Mouse (Mus musculus) frontal cortex, postnatal 14 days (tissue): Measurements from ENCODE around the gene Mttp.

Source experiments
- DNase-seq, 2 experiments: peaks; one replicate each; pipeline ENCODE4 v3.0.0; 2022; ENCODE audit warnings: low spot score in 2 of 2

Gene Mttp

GRCm38 (mm10) chr3:138083073-138083637 lies 61.6 kb downstream of the Mttp start:
- no peak for DNase-seq

GRCm38 (mm10) chr3:138078701-138079100 lies 66.1 kb downstream of the Mttp start:
- no peak for DNase-seq

- no peak for DNase-seq
Measured at GRCm38 (mm10) chr3:138077476-138078340, 67.1 kb downstream of the Mttp start.

GRCm38 (mm10) chr3:138075209-138075608 lies 69.6 kb downstream of the Mttp start:
- DNase-seq = no peak

DNA sequence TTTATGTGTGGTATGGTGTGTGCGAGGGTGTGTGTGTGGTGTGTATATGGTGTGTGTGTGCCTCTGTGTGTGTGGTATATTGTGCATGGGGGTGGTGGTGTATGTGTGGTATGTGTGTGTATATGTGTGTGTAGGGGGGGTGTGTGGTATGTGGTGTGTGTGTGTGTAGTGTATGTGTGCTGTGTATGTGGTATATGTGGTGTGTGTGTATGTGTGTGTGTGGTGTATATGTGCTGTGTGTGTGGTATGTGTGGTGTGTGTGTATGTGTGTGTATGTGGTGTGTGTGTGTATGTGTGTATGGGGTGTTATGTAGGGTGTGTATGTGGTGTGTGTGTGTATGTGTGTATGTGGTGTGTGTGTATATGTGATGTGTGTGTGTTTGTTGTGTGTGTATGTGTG lies 70.6 kb downstream of the Mttp start:
- no peak for DNase-seq

GRCm38 (mm10) chr3:138071476-138072073 lies 73.2 kb downstream of the Mttp start:
- no peak for DNase-seq

DNA sequence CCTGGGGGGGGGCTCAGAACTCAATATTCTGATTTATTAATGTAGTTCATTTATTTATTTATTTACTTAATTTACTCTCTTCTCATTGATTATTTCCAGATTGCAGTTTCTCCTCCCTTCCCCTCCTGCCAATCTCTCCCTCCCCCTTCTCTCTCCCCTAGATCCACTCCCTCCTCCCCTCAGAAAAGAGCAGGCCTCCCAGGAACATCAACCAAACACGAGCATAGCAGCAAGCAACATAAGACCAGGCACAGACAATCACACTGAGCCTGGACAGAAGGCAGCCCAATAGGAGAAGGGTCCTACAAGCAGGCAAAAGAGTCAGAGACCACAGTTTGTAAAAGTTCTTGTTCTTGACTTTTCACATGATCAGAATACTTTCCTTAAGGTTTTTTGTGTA lies 73.8 kb downstream of the Mttp start:
- no peak for DNase-seq

DNA sequence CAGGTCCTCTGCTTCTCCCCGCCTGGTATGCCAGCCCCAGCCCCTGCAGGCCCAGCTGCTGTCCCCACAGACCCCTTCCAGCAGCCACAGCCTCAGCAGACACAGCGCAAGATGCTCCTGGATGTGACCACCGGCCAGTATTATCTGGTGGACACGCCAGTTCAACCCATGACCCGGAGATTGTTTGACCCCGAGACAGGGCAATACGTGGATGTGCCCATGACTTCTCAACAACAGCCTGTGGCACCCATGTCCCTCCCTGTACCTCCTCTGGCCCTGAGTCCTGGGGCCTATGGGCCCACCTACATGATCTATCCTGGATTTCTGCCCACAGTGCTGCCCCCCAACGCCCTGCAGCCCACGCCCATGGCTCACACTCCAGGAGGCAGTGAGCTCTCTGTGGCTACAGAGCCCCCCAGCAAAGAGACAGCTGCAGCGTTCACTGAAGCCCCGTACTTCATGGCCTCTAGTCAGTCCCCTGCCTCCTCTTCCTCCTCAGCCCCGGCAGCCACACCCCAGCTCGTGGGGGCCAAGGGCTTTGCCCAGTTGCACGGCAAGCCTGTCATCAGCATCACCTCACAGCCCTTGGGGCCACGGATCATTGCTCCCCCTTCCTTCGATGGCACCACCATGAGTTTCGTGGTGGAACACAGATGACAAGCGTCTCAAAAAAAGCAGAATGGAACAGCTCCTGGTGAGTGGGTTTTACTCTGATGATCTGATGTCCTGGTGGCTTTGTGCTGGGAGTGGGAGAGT lies 74.8 kb downstream of the Mttp start:
- DNase-seq = no peak

DNA sequence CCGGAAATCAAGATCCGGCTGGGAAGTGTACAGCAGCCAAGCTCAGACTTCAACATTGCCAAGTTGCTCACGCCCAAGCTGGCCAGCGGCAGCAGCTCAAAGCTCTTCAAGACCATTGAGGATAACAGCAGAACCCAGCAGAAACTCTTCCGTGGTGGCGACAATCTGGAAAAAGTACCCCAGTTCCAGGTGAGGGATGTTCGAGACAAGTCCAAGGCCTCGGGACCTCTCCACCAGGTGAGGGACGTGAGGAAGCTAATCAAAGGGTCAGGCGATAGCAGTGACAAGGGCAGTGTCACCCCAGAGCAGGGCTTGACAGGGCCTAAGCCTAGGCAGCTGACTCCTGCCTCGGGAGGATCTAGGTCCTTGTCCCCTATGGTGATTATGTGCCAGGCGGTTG lies 76.7 kb downstream of the Mttp start:
- DNase-seq = no peak

DNA sequence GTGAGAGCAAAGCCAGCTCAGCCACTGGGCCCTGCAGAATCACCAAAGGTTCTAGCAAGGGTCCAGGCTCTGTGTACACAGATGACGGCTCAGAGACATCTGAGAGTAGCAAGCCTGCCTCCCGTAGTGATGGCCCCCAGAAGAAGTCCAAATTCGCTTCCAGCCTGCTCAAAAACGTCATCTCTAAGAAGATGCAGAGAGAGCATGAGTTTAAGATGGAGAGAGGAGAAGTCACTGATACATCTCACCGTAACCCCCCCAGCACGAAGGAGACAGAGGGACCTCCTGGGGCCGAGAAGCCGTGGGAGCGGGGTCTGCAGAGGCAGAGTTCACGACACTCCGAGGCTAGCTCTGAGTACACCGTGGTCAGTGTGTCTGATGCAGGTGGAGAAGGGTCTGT lies 77.5 kb downstream of the Mttp start, which contains the start of gene Gm5105:
Gene Gm5105 (minus strand): TSS at position 101 of the 400 bp plus-strand sequence.
- DNase-seq = no peak

DNA sequence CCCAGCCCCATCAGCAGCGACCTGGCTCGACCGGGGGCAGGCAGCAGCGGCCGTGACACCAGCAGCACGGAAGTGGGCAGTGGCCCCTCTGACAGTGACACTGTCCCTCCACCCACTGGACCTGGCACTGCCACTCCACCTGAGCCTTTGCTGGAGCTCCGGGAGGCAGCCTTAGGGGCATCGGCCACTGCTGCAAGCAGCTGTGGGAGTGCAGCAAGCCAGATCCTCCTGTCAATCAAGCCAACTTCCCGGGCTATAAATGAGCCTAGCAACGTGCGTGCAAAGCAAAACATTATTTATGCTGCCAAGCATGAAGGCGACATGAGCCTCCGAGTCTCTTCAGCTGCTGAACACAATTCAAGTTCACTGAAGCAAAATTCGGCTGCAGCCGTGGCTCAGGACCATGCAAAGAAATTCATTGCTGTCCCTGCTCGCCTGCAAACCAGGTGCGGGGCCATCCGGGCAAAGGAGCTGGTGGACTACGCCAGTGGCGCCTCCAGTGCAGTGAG lies 78.4 kb downstream of the Mttp start:
- no peak for DNase-seq

- no peak for DNase-seq
Measured at GRCm38 (mm10) chr3:138065930-138066329, 78.8 kb downstream of the Mttp start.

GRCm38 (mm10) chr3:138064732-138065645 lies 79.8 kb downstream of the Mttp start, which contains the start of gene 1110002E22Rik:
Gene 1110002E22Rik (plus strand): TSS chr3:138065052.
- no peak for DNase-seq

DNA sequence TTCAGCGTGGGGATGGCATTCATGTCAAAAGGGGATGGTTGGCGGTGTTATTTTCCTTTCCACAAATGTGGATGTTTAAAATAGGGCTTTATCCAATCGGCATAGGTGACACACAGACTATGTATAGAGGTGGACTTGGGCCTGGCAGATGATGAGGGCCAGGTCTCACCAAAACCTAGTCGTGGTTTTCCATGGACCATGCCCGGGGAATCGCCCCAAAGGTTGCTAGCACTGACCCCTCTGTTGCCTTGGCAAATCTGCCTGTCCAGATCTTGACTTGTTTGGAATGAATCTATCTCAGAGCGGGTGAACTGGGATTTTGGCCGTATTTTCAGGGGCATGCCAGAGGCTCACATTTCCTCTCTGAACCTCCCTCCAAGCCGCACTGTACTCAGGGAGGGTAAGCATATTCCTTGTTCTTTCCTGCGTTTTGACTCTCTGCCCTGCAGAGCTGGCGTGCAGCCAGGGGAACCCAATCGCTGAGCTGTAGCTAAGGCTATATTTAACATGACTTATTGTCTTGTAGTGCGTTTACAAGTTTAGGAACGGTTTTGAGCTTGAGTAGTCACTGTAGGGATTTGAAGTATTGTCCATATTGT lies 80.9 kb downstream of the Mttp start:
- DNase-seq = no peak

DNA sequence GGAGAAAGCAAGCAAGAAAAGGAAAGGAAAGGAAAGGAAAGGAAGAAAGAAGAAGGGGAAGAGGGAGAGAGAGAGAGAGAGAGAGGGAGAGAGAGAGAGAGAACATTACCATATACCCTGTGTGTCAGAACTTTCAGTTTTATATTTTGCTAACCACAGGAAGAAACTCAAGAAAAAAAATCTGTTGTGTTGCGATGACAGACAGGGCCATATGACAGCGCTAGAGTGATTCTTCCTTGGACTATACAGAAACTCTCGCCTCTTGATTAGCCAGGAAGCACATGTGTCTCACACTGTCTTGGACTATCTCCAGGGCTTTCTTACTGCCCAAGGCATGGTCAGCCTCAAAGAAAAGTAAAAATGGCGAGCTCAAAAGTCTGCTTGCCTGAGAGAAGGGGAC lies 82.1 kb downstream of the Mttp start:
- DNase-seq = no peak

- DNase-seq = no peak
Measured at GRCm38 (mm10) chr3:138061205-138061911, 83.4 kb downstream of the Mttp start.

DNA sequence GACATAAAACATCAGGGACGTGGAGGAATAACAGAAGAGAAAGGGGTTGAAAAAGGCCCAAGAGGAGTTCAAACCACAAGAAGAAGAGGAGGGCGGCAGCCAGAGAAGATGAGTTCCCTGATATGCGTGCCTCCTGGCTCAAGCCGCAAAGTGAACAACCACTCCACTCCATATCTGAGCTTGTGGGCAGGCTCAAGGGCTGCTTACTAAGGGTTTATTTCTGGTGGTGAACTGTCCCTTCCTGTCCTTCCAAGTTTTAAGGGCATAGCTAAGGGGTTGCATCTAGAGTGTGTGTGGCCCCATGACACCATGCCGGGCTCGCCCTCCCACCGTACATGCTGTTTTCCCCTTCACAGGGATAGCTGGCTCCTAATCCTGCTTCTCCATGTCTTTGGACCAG lies 84.3 kb downstream of the Mttp start:
- DNase-seq = no peak

- no peak for DNase-seq
Measured at GRCm38 (mm10) chr3:138058226-138058625, 86.5 kb downstream of the Mttp start.

DNA sequence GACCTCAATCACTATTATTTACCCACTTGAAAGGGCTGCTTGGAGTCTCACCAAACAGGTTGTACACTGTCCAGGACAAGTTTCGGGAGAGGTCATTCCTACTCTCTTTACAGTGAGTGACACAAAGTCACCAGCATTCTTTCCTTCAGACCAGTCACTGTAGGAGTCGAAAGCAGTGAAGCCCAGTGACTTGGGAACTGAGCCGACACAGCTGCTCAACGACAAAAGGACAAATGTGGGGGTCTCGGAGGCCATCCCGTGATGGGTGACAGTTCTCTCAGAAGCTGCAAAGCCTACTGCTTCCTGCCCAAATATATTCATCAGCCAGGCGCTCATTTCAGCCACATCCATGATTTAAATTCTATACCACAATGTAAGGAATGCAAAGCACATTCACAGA lies 87.8 kb downstream of the Mttp start:
- DNase-seq = no peak

GRCm38 (mm10) chr3:138053969-138054368 lies 90.8 kb downstream of the Mttp start:
- DNase-seq = no peak
